7 mouse cellular contexts compared by ENCODE assay signal in genomic region chr19:4397798-4398629, GRCm38 (mm10). TPM values are rescaled to one million over a fixed set of nuclear protein-coding genes. Genes with fewer than 3 reads are reported as not detected.
A peak's percentile ranks its signal among the peaks of the same experiment; 100 is the strongest.
DNase-seq lines count a peak whose midpoint lies in the region; ATAC-seq and TF ChIP-seq lines count a peak whose summit lies in the region.

TSS of gene Kdm2a (minus strand) at chr19:4398285.

- WGBS in limb, embryonic 15.5 days: 1% methylated on average over 80 of the region's 82 CpGs
- WGBS in midbrain, embryonic 16.5 days: under 1% methylated on average over 78 of the region's 82 CpGs

- peak in 1 of 2 experiments; percentile 50 for DNase-seq in adrenal gland, postnatal 4 days (ENCODE audit: low spot score in 2 of 2)
- DNase-seq in heart, adult 9 months (ENCODE audit: low spot score in 2 of 2): peak; percentile 55 to 66
- DNase-seq in kidney, adult 9 months: peak; percentile 61
- DNase-seq in spleen, postnatal 36 days (ENCODE audit: low spot score in 2 of 2): peak; percentile 39 to 41

- H3K9me3 ChIP-seq in limb, embryonic 15.5 days: no peaks in the 10 kb centered on the region
- no peaks in the 10 kb centered on the region for H3K9me3 ChIP-seq in midbrain, embryonic 16.5 days (replicated peaks; ENCODE audit: control insufficient read depth, low read length, poor library complexity, severe bottlenecking)

- H3K27me3 ChIP-seq in limb, embryonic 15.5 days: no peaks in the 10 kb centered on the region
- H3K27me3 ChIP-seq in midbrain, embryonic 16.5 days (ENCODE audit: control insufficient read depth, insufficient read depth, low read depth, low read length): no peaks in the 10 kb centered on the region

- H3K4me2 ChIP-seq in limb, embryonic 15.5 days: peak within 1 kb of the TSS; percentile 86
- H3K4me2 ChIP-seq in midbrain, embryonic 16.5 days (ENCODE audit: low read length): peak within 1 kb of the TSS; percentile 88

- peak within 1 kb of the TSS; percentile 70 for H3K9ac ChIP-seq in limb, embryonic 15.5 days
- peak within 1 kb of the TSS; percentile 73 for H3K9ac ChIP-seq in midbrain, embryonic 16.5 days (ENCODE audit: low read depth, low read length)

- H3K4me1 ChIP-seq in embryonic fibroblast, embryonic 13.5 days (ENCODE audit: control insufficient read depth, insufficient read depth, low read length): no peaks in the 10 kb centered on the region
- H3K4me1 ChIP-seq in limb, embryonic 15.5 days: peaks cover 22% of the 10 kb centered on the region
- peaks cover 22% of the 10 kb centered on the region for H3K4me1 ChIP-seq in midbrain, embryonic 16.5 days (ENCODE audit: control insufficient read depth, insufficient read depth, low read length)

- H3K4me3 ChIP-seq in embryonic fibroblast, embryonic 13.5 days (ENCODE audit: insufficient read depth, low read length): peak within 1 kb of the TSS; percentile 51
- H3K4me3 ChIP-seq in limb, embryonic 15.5 days: peak within 1 kb of the TSS; percentile 99
- H3K4me3 ChIP-seq in midbrain, embryonic 16.5 days (ENCODE audit: low read depth, low read length): peak within 1 kb of the TSS; percentile 99

- TF ChIP-seq CTCF in embryonic fibroblast, embryonic 13.5 days (IDR thresholded peaks at IDR 0.05; ENCODE audit: borderline replicate concordance, insufficient read depth, low read length): no peak

- no peaks in the 10 kb centered on the region for H3K36me3 ChIP-seq in limb, embryonic 15.5 days
- H3K36me3 ChIP-seq in midbrain, embryonic 16.5 days (ENCODE audit: control insufficient read depth, insufficient read depth, low read length): no peaks in the 10 kb centered on the region

- peak within 1 kb of the TSS; percentile 15; the same call in 1 of the 2 replicates for H3K27ac ChIP-seq in embryonic fibroblast, embryonic 13.5 days (ENCODE audit: insufficient read depth, low read length)
- H3K27ac ChIP-seq in limb, embryonic 15.5 days: peak within 1 kb of the TSS; percentile 94
- H3K27ac ChIP-seq in midbrain, embryonic 16.5 days (ENCODE audit: low read length): peak within 1 kb of the TSS; percentile 92

- TF ChIP-seq POLR2A in embryonic fibroblast, embryonic 13.5 days (IDR thresholded peaks at IDR 0.05; ENCODE audit: low read depth, low read length): peak; percentile 17

- no peak; the same call in none of the 2 replicates for ATAC-seq in limb, embryonic 15.5 days (ENCODE audit: insufficient number of reproducible peaks, low FRiP score, low TSS enrichment, low read depth)
- peak; percentile 76 for ATAC-seq in midbrain, embryonic 16.5 days

RNA-seq across cellular contexts. Expression of gene Kdm2a, which starts in this region (rescaled TPM):
- 100 to 1,000 TPM; 104 to 106 TPM for total RNA-seq in adrenal gland, postnatal 4 days (2021)
- polyA plus RNA-seq in embryonic fibroblast, embryonic 13.5 days (2011; ENCODE audit: insufficient read length, low read depth, missing spikeins): 78.1 and 90.4 TPM in 2 replicates
- polyA plus RNA-seq in limb, embryonic 15.5 days (2015; fragmentation: Nextera tagmentation; extraction: Ambion mirVana): 40.9 and 41.2 TPM in 2 replicates
- 32.1 and 33.8 TPM in 2 replicates for polyA plus RNA-seq in midbrain, embryonic 16.5 days (2015; fragmentation: Nextera tagmentation; extraction: Ambion mirVana)

Comparison
In these comparisons a context has a peak if more than half of its experiments do, and no peak if none do; other contexts are left out.
1. H3K27ac ChIP-seq: peak in every context shown above with its lines; median percentile 94 in limb, embryonic 15.5 days; 92 in midbrain, embryonic 16.5 days; 15 in embryonic fibroblast, embryonic 13.5 days.